In genomic region chr14:72187329-72187984, GRCm38 (mm10) we compare ENCODE assay signal across 9 mouse cellular contexts.
DNase-seq lines count a peak whose midpoint lies in the region; ATAC-seq and TF ChIP-seq lines count a peak whose summit lies in the region.
"Had no signal": no experiment of that assay in that cellular context is flagged by ENCODE, and none has a peak within 500 bp of the region (broad histone marks: within the 10 kb centered on the region; RNA-seq: fewer than 3 reads in every experiment).

No protein-coding gene starts in this region.

- H3K4me3 ChIP-seq in liver, postnatal 0 days (ENCODE audit: low read depth, low read length), result no peak overlapping the region
- H3K4me3 ChIP-seq in liver, embryonic 12.5 days, result no peak overlapping the region
- no peak overlapping the region for H3K4me3 ChIP-seq in neural tube, embryonic 11.5 days (ENCODE audit: low read depth, low read length)
- H3K4me3 ChIP-seq: limb, embryonic 12.5 days had no signal

- peak; percentile 36 for TF ChIP-seq CTCF in liver, postnatal 0 days (IDR thresholded peaks at IDR 0.05; ENCODE audit: low read depth)

- H3K27ac ChIP-seq in liver, postnatal 0 days (ENCODE audit: low read depth), result no peak overlapping the region
- H3K27ac ChIP-seq in liver, embryonic 12.5 days, result no peak overlapping the region
- H3K27ac ChIP-seq in neural tube, embryonic 11.5 days (ENCODE audit: low read depth, low read length), result no peak overlapping the region
- H3K27ac ChIP-seq: limb, embryonic 12.5 days had no signal

- H3K4me1 ChIP-seq in liver, postnatal 0 days (ENCODE audit: insufficient read depth), result no peaks in the 10 kb centered on the region
- H3K4me1 ChIP-seq in liver, embryonic 12.5 days, result no peaks in the 10 kb centered on the region
- no peaks in the 10 kb centered on the region for H3K4me1 ChIP-seq in neural tube, embryonic 11.5 days (ENCODE audit: control insufficient read depth, insufficient read depth, low read length)

- no peaks in the 10 kb centered on the region for H3K36me3 ChIP-seq in liver, postnatal 0 days (replicated peaks; ENCODE audit: insufficient read depth, low read length)
- H3K36me3 ChIP-seq in liver, embryonic 12.5 days, result no peaks in the 10 kb centered on the region
- H3K36me3 ChIP-seq in neural tube, embryonic 11.5 days (ENCODE audit: control insufficient read depth, insufficient read depth, low read length), result no peaks in the 10 kb centered on the region
- H3K36me3 ChIP-seq: limb, embryonic 12.5 days had no signal

- no peak for DNase-seq in liver, postnatal 0 days
- peak; percentile 73 to 80 for DNase-seq in cerebellum, postnatal 14 days
- peak; percentile 33 to 55 for DNase-seq in frontal cortex, postnatal 36 days (ENCODE audit: low spot score in 2 of 2)
- DNase-seq in layer of hippocampus, postnatal 25 days (ENCODE audit: extremely low spot score in 1 of 2, low spot score in 1 of 2), result peak; percentile 39 to 62
- peak; percentile 64 for DNase-seq in neural tube, embryonic 11.5 days (ENCODE audit: low spot score)
- no peak for DNase-seq in urinary bladder, adult 18-20 months (ENCODE audit: low spot score in 2 of 2)
- DNase-seq in natural killer cell, adult 2 months (ENCODE audit: low spot score in 2 of 2), result no peak

- no peaks in the 10 kb centered on the region for H3K9me3 ChIP-seq in liver, postnatal 0 days (ENCODE audit: low read length)
- H3K9me3 ChIP-seq in liver, embryonic 12.5 days (replicated peaks), result no peaks in the 10 kb centered on the region
- no peaks in the 10 kb centered on the region for H3K9me3 ChIP-seq in neural tube, embryonic 11.5 days (ENCODE audit: control insufficient read depth, low read length)
- H3K9me3 ChIP-seq: limb, embryonic 12.5 days had no signal

- TF ChIP-seq EP300 in liver, postnatal 0 days (IDR thresholded peaks at IDR 0.05; ENCODE audit: low read depth), result no peak

- H3K4me2 ChIP-seq in liver, postnatal 0 days (ENCODE audit: low read depth, low read length), result no peak overlapping the region
- no peak overlapping the region for H3K4me2 ChIP-seq in liver, embryonic 12.5 days
- H3K4me2 ChIP-seq in neural tube, embryonic 11.5 days (ENCODE audit: low read depth), result no peak overlapping the region
- H3K4me2 ChIP-seq: limb, embryonic 12.5 days had no signal

- WGBS in liver, postnatal 0 days (ENCODE audit: insufficient replicate concordance), result 36% methylated on average over 5 of the region's 5 CpGs
- WGBS in liver, embryonic 12.5 days (ENCODE audit: insufficient replicate concordance), result 42% methylated on average over 5 of the region's 5 CpGs
- 35% methylated on average over 5 of the region's 5 CpGs for WGBS in neural tube, embryonic 11.5 days

- H3K9ac ChIP-seq in liver, postnatal 0 days (replicated peaks), result no peak overlapping the region
- no peak overlapping the region for H3K9ac ChIP-seq in liver, embryonic 12.5 days
- H3K9ac ChIP-seq in neural tube, embryonic 11.5 days (ENCODE audit: low read length), result no peak overlapping the region
- H3K9ac ChIP-seq: limb, embryonic 12.5 days had no signal

- ATAC-seq in liver, postnatal 0 days, result no peak
- ATAC-seq in liver, embryonic 12.5 days, result no peak
- peak; percentile 41; the same call in 1 of the 2 replicates for ATAC-seq in neural tube, embryonic 11.5 days (ENCODE audit: insufficient read depth, low FRiP score, low TSS enrichment)

- no peaks in the 10 kb centered on the region for H3K27me3 ChIP-seq in liver, postnatal 0 days (ENCODE audit: insufficient read depth, low read length)
- H3K27me3 ChIP-seq in liver, embryonic 12.5 days (replicated peaks), result no peaks in the 10 kb centered on the region
- no peaks in the 10 kb centered on the region for H3K27me3 ChIP-seq in neural tube, embryonic 11.5 days (ENCODE audit: control insufficient read depth, insufficient read depth, low read length)
- H3K27me3 ChIP-seq: limb, embryonic 12.5 days had no signal

Comparison
In these comparisons a context has a peak if more than half of its experiments do, and no peak if none do; other contexts are left out.
1. DNase-seq: peak in cerebellum, postnatal 14 days (2 of 2), frontal cortex, postnatal 36 days (2 of 2), layer of hippocampus, postnatal 25 days (2 of 2) and neural tube, embryonic 11.5 days (single experiment); none in liver, postnatal 0 days (single experiment), urinary bladder, adult 18-20 months (0 of 2) and natural killer cell, adult 2 months (0 of 2).